Mouse (Mus musculus) neural tube, embryonic 14.5 days (tissue): Measurements from ENCODE around the gene Kdm1b. TPM values are rescaled to one million over a fixed set of nuclear protein-coding genes. Genes with fewer than 3 reads are reported as not detected.

ENCODE experiments used
- ATAC-seq: fragments of 200-750 bp; cut with Nextera tagmentation; 2 replicates; pipeline ENCODE4 v1.8.0; 2017; ENCODE audit warnings: low read depth, mild to moderate bottlenecking, moderate TSS enrichment, moderate library complexity
- H3K27ac ChIP-seq: fragments of 300-500 bp; sonication (generic); 2 replicates; pipeline ENCODE4 v1.5.1; 2014; ENCODE audit warnings: low read depth, mild to moderate bottlenecking, control low read depth, low read length, moderate library complexity, mixed read lengths
- H3K27me3 ChIP-seq: fragments of 300-500 bp; sonication (generic); 2 replicates; pipeline ENCODE4 v1.6.1; 2014; ENCODE audit warnings: low read length; ENCODE audit not compliant: control insufficient read depth, insufficient read depth
- H3K36me3 ChIP-seq: fragments of 300-500 bp; sonication (generic); 2 replicates; pipeline ENCODE4 v1.6.1; 2014; ENCODE audit warnings: low read length, mixed read lengths; ENCODE audit not compliant: control insufficient read depth, insufficient read depth
- H3K4me1 ChIP-seq: fragments of 300-500 bp; sonication (generic); 2 replicates; pipeline ENCODE4 v1.6.1; 2014; ENCODE audit warnings: low read length; ENCODE audit not compliant: control insufficient read depth, insufficient read depth
- H3K4me2 ChIP-seq: fragments of 300-500 bp; sonication (generic); 2 replicates; pipeline ENCODE4 v1.6.1; 2014; ENCODE audit warnings: mild to moderate bottlenecking, low read depth, low read length, control low read depth
- H3K4me3 ChIP-seq: fragments of 300-500 bp; sonication (generic); 2 replicates; pipeline ENCODE4 v1.5.1; 2014; ENCODE audit warnings: low read depth, low read length, control low read depth, mixed read lengths
- H3K9ac ChIP-seq: fragments of 300-500 bp; sonication (generic); replicated peaks from 2 replicates; pipeline ENCODE4 v1.6.1; 2014; ENCODE audit warnings: low read depth, mild to moderate bottlenecking, control low read depth, low read length, mixed read lengths
- H3K9me3 ChIP-seq: fragments of 300-500 bp; sonication (generic); 2 replicates; pipeline ENCODE4 v1.6.1; 2016; ENCODE audit warnings: low read length; ENCODE audit not compliant: control insufficient read depth
- WGBS: fragments of 180-500 bp; shearing (Covaris S2); extraction: QIAGEN DNeasy Blood & Tissue Kit; methylation state at CpG from one replicate; pipeline ENCODE4 v1.1.7; 2014; 5-methylcytosine and 5-hydroxymethylcytosine counted together
- polyA plus RNA-seq: library from polyadenylated mRNA; unstranded; fragments of >200 nt; fragmentation: Nextera tagmentation; extraction: Ambion mirVana; gene quantifications from 2 replicates; pipeline ENCODE4 v1.2.1, GENCODE M21; 2014

The Kdm1b gene
- polyA plus RNA-seq, 1 experiment from 2014 or later: 18.3 TPM

DNA sequence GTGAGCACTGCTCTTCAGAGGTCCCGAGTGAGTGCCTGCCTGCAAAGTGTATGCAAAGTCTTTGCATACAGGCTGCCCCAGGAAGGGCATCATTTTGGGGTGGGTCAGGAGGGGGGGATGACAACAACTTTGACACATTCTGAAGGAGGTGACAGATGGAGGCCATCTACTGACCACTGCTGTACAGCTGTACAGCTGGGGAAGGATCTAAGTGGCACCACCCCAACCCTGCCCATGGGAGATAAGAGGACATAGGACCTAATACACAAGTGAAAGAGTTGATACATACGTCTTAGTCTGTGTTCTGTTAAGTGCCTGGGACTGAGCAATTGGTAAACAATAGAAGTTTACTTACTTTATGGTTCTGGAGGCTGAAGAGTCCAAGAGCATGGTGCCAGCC, 65.9 kb downstream of the Kdm1b start:
- H3K4me2 ChIP-seq: no peak overlapping the region
- H3K9ac ChIP-seq: no peak overlapping the region
- ATAC-seq: no peak
- H3K4me3 ChIP-seq: no peak overlapping the region
- 89% methylated on average over 2 of the region's 2 CpGs for WGBS
- no peaks in the 10 kb centered on the region for H3K9me3 ChIP-seq
- H3K4me1 ChIP-seq: peaks cover 8% of the 10 kb centered on the region; the same call in 1 of the 2 replicates
- no peaks in the 10 kb centered on the region for H3K27me3 ChIP-seq
- H3K36me3 ChIP-seq: no peaks in the 10 kb centered on the region
- no peak overlapping the region for H3K27ac ChIP-seq

DNA sequence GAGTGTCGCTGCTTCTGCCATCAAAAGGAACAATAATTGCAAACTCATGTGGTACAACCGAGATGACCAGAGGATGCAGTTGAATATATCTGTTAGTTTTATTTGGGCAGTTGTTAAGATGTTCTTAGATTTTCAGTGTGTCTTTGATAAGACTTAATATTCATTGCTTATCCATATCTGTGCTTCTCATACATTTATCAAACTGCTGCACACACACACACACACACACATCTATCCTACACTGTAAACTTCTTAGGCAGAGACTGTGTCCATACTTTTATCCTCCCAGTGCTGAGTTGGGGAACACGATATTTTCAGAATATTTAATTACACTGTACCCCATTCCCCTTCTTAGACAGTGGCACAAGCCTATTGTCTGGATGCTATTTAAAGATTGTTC, 67.9 kb downstream of the Kdm1b start:
- Histone ChIP-seq H3K9me3 (no peaks in the 10 kb centered on the region), H3K4me3 (no peak overlapping the region), H3K27ac (no peak overlapping the region), H3K9ac (no peak overlapping the region), H3K4me1 (no peaks in the 10 kb centered on the region), H3K4me2 (no peak overlapping the region), H3K36me3 (no peaks in the 10 kb centered on the region), H3K27me3 (no peaks in the 10 kb centered on the region)
- WGBS: 88% methylated on average over 3 of the region's 3 CpGs
- ATAC-seq: no peak

DNA sequence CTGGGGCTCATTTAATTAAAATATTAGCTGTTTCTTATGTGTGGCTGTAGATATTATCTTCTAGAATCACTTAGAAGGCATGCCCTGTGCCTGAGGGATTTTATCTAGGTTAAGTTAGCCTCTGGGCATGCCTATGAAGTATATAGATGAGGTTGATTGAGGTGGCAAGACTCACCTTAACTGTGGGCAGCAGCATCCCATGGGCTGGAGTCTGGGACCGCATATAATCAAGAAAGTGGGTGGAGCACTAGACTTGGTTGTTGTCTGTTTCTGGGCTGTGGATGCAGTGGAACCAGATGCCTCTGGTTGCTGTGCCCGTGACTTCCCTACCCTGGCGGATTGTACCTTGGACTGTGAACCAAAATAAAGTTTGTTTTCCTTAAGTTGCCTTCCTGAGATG, 68.8 kb downstream of the Kdm1b start:
- Histone ChIP-seq H3K9me3 (no peaks in the 10 kb centered on the region), H3K9ac (no peak overlapping the region), H3K4me2 (no peak overlapping the region), H3K4me3 (no peak overlapping the region), H3K27me3 (no peaks in the 10 kb centered on the region), H3K4me1 (no peaks in the 10 kb centered on the region), H3K27ac (no peak overlapping the region), H3K36me3 (no peaks in the 10 kb centered on the region)
- WGBS: 87% methylated on average over 3 of the region's 3 CpGs
- no peak for ATAC-seq

DNA sequence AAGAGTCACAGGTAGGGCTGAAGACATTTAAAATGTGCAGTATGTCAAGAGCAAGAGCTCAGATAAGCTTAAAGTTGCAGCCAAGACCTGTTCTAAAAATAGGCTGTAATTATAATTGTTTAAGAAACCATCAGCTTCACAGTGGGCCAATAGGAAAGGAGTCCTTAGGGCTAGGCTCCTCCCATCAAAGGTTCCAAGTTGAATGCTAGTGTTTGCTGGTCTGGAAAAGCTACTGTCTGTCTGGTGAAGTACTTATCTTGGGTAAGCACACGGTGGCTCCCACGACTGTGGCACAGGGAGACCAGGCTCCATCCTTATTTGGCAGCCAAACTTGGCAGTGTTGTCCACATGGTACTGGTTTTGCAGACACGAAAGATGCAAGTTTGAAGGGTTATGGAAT, 69.6 kb downstream of the Kdm1b start:
- Histone ChIP-seq H3K27me3 (no peaks in the 10 kb centered on the region), H3K4me2 (no peak overlapping the region), H3K4me1 (no peaks in the 10 kb centered on the region), H3K9ac (no peak overlapping the region), H3K4me3 (no peak overlapping the region), H3K27ac (no peak overlapping the region), H3K9me3 (no peaks in the 10 kb centered on the region), H3K36me3 (no peaks in the 10 kb centered on the region)
- 80% methylated on average over 3 of the region's 3 CpGs for WGBS
- no peak for ATAC-seq

DNA sequence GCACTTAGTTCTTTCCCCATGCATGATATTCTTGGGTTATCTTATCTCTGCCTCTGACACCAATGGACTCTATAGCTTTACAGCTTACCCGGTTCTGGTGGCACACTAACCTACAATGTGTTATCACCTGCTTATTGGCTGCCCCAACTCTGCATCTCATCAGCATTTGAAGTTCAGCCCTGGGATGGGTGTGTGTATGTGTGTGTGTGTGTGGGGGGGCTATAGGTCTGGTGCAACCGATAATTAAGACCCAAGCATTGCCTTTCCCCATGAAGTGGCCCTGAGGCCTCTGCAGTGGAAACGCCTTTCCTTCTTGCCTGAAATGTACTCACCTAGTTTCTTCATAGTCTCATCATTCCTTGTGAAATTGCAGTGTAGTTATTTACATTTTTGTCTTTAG, 72.7 kb downstream of the Kdm1b start:
- no peaks in the 10 kb centered on the region for H3K27me3 ChIP-seq
- 92% methylated on average over 3 of the region's 3 CpGs for WGBS
- H3K4me2 ChIP-seq: no peak overlapping the region
- no peaks in the 10 kb centered on the region for H3K9me3 ChIP-seq
- H3K9ac ChIP-seq: no peak overlapping the region
- ATAC-seq: no peak
- H3K36me3 ChIP-seq: no peaks in the 10 kb centered on the region
- H3K27ac ChIP-seq: no peak overlapping the region
- H3K4me3 ChIP-seq: no peak overlapping the region
- H3K4me1 ChIP-seq: no peaks in the 10 kb centered on the region

DNA sequence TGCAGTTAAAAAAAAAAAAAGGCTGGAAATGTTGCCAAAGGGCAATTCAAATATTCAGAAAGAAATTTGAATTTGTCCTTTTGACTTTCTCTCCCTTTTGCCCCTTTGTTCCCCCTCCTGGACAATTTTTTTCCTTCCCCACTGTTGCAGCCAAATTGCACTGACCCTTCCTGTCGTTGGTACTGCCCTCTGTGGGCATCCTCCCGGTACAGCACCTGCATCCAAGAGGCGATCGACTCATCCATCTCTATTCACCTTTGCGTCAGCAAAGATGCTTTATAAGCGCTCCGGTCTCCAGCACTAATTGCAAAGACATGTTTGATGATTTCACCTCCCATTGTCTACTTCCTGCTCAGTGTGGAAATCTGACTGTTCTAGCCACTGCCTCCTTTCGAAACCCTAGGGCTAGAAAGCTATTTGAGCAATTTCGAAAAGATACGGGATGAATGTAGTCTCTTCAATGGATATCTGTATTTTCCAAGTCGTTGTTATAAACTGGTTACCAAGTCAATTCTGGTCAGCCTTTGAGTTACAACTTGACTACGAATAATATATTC, 78.1 kb downstream of the Kdm1b start:
- Histone ChIP-seq H3K27me3 (no peaks in the 10 kb centered on the region; the same call in 1 of the 2 replicates), H3K36me3 (no peaks in the 10 kb centered on the region), H3K9me3 (no peaks in the 10 kb centered on the region), H3K4me3 (no peak overlapping the region), H3K4me1 (0 out of 2 replicates have a peak, but pooled peaks cover 6% of the 10 kb centered on the region), H3K4me2 (peak overlapping the region; percentile 99; the same call in 1 of the 2 replicates), H3K27ac (no peak overlapping the region), H3K9ac (no peak overlapping the region)
- WGBS: 36% methylated on average over 12 of the region's 12 CpGs
- no peak for ATAC-seq

DNA sequence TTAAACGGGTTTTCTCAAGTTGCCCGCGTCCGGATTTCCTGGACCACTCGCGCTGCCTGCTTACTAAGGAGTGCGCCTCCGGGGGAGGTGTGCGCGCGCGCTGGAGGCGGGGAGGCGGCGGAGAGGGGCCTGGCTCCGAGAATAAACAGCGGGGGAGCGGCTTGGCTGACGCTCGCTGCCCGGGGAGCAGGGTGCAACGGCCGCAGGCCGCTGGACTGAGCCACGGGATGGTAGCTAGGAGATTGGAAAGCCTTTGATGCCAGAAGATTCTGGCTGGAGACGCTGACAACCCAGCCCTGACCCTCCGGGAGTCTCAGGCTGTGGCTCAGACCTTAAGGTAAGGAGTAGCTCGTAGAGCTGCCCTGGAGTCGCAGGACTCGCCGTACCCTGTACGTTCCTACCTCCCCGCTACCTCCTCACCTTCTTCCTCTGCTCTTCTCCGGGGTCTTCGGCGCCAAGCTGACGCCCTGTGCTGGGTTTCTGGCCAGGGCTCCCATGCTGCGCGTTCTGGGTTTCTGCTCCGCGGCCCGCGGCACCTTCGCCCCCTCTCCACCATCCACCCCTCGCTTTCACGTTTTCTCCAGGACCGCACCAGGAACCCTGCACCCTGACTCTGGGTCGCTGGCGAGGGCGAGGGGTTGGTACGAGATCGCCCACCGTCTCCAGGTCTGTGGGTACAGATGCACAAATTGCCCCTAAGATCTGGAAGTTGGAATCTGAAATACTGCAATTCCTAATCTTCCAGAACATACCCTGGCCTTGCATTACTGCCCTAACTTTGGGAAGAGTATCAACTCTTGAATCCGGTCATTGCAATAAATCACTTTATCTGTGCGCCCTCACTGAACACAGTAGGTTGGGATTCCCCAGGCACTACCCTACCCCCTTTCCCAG, 79.5 kb downstream of the Kdm1b start, which contains the start of gene Rnf144b:
Gene Rnf144b, plus strand, starts transcription at position 120 of the 894 bp plus-strand sequence.
- peak; percentile 51; the same call in 1 of the 2 replicates for ATAC-seq
- Histone ChIP-seq H3K9ac (peak within 1 kb of the TSS; percentile 55), H3K36me3 (no peaks in the 10 kb centered on the region), H3K9me3 (no peaks in the 10 kb centered on the region), H3K4me1 (0 out of 2 replicates have a peak, but pooled peaks cover 6% of the 10 kb centered on the region), H3K27ac (no peak within 1 kb of the TSS), H3K27me3 (no peaks in the 10 kb centered on the region; the same call in 1 of the 2 replicates), H3K4me3 (peak within 1 kb of the TSS; percentile 47), H3K4me2 (peak within 1 kb of the TSS; percentile 99)
- WGBS: 1% methylated on average over 55 of the region's 55 CpGs

DNA sequence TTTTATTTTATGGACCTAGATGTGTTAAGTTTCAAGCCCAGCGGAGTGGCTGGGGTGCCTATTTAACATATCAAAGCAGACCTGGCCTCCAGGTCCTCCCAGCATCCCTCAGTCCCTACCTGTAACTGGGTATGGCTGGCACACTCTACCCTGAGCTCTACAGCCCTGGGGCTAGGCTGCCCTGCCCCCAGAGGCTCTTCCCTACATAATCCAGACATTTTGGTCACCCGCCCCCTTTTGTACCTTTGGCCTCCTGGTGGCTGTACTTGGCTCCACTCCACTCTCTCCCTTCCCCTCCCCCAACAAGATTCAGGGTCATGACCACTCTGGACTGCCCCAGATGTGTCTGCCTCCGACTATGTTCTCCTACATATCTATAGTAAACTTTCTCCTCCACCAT, 81.2 kb downstream of the Kdm1b start:
- Histone ChIP-seq H3K4me2 (no peak overlapping the region), H3K9me3 (no peaks in the 10 kb centered on the region), H3K4me1 (0 out of 2 replicates have a peak, but pooled peaks cover 6% of the 10 kb centered on the region), H3K36me3 (no peaks in the 10 kb centered on the region), H3K27ac (no peak overlapping the region), H3K27me3 (no peaks in the 10 kb centered on the region; the same call in 1 of the 2 replicates), H3K4me3 (no peak overlapping the region), H3K9ac (no peak overlapping the region)
- ATAC-seq: no peak
- 55% methylated on average over 3 of the region's 3 CpGs for WGBS

DNA sequence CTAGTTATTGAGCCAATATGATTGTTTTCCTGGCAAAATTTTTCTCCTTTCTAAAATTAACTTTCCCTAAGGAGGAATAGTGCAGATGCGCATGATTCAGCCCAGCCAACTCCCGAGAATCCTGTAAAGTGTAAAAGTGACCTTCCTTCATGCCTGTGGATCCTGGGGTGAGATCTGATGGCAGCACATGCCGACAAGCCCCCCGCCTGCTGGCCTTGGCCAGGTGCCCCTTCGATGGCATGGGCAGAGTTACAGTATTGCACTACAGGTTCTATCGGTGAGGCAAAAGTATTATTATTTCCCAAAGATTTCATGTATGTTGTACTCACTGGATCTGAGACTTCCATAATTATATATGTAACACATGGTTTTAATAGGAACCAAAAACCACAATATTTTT, 81.7 kb downstream of the Kdm1b start:
- ATAC-seq: no peak
- Histone ChIP-seq H3K9me3 (no peaks in the 10 kb centered on the region), H3K36me3 (no peaks in the 10 kb centered on the region), H3K27me3 (no peaks in the 10 kb centered on the region; the same call in 1 of the 2 replicates), H3K9ac (no peak overlapping the region), H3K4me2 (no peak overlapping the region), H3K4me3 (no peak overlapping the region), H3K27ac (no peak overlapping the region), H3K4me1 (0 out of 2 replicates have a peak, but pooled peaks cover 6% of the 10 kb centered on the region)
- WGBS: 83% methylated on average over 6 of the region's 6 CpGs
